Mouse (Mus musculus): ENCODE measurements around the gene Snx19. TPM values are rescaled to one million over a fixed set of nuclear protein-coding genes. Genes with fewer than 3 reads are reported as not detected.

Gene Snx19
- polyA plus RNA-seq, 1 experiment = 1.3 TPM

GRCm38 (mm10) chr9:30441761-30442160 lies 14.9 kb downstream of the Snx19 start:
- Histone ChIP-seq H3K4me3 (replicated peaks) (no peak overlapping the region), H3K27me3 (replicated peaks) (no peaks in the 10 kb centered on the region), H3K9me3 (no peaks in the 10 kb centered on the region), H3K4me1 (no peaks in the 10 kb centered on the region), H3K36me3 (replicated peaks; ENCODE audit: low read length) (peaks cover 98% of the 10 kb centered on the region)
- TF ChIP-seq FLI1 (IDR thresholded peaks at IDR 0.05; ENCODE audit: low read length) (no peak), GATA1 (IDR thresholded peaks at IDR 0.05; ENCODE audit: borderline replicate concordance, low read length) (no peak)

- no peak for TF ChIP-seq GATA1 (IDR thresholded peaks at IDR 0.05; ENCODE audit: borderline replicate concordance, low read length)
- no peak for TF ChIP-seq FLI1 (IDR thresholded peaks at IDR 0.05; ENCODE audit: low read length)
- no peaks in the 10 kb centered on the region for H3K9me3 ChIP-seq
- peaks cover 99% of the 10 kb centered on the region for H3K36me3 ChIP-seq (replicated peaks; ENCODE audit: low read length)
- H3K4me1 ChIP-seq = peaks cover 17% of the 10 kb centered on the region
- no peak overlapping the region for H3K4me3 ChIP-seq (replicated peaks)
- H3K27me3 ChIP-seq (replicated peaks) = no peaks in the 10 kb centered on the region
Observed at GRCm38 (mm10) chr9:30445232-30446085, 18.6 kb downstream of the Snx19 start.

GRCm38 (mm10) chr9:30446126-30446525 lies 19.2 kb downstream of the Snx19 start:
- Histone ChIP-seq H3K36me3 (replicated peaks; ENCODE audit: low read length) (peaks cover 99% of the 10 kb centered on the region), H3K9me3 (no peaks in the 10 kb centered on the region), H3K4me3 (replicated peaks) (no peak overlapping the region), H3K27me3 (replicated peaks) (no peaks in the 10 kb centered on the region), H3K4me1 (peaks cover 17% of the 10 kb centered on the region)
- no peak for TF ChIP-seq FLI1 (IDR thresholded peaks at IDR 0.05; ENCODE audit: low read length)
- no peak for TF ChIP-seq GATA1 (IDR thresholded peaks at IDR 0.05; ENCODE audit: borderline replicate concordance, low read length)

- Histone ChIP-seq H3K9me3 (no peaks in the 10 kb centered on the region), H3K36me3 (replicated peaks; ENCODE audit: low read length) (peaks cover 99% of the 10 kb centered on the region), H3K27me3 (replicated peaks) (no peaks in the 10 kb centered on the region), H3K4me1 (peaks cover 17% of the 10 kb centered on the region), H3K4me3 (replicated peaks) (no peak overlapping the region)
- TF ChIP-seq GATA1 (IDR thresholded peaks at IDR 0.05; ENCODE audit: borderline replicate concordance, low read length) (no peak), FLI1 (IDR thresholded peaks at IDR 0.05; ENCODE audit: low read length) (no peak)
Observed at GRCm38 (mm10) chr9:30448459-30448858, 21.6 kb downstream of the Snx19 start.

- peaks cover 17% of the 10 kb centered on the region for H3K4me1 ChIP-seq
- peaks cover 92% of the 10 kb centered on the region for H3K36me3 ChIP-seq (replicated peaks; ENCODE audit: low read length)
- H3K27me3 ChIP-seq (replicated peaks) = no peaks in the 10 kb centered on the region
- H3K4me3 ChIP-seq (replicated peaks) = no peak overlapping the region
- TF ChIP-seq FLI1 (IDR thresholded peaks at IDR 0.05; ENCODE audit: low read length) (no peak), GATA1 (IDR thresholded peaks at IDR 0.05; ENCODE audit: borderline replicate concordance, low read length) (no peak)
- H3K9me3 ChIP-seq = no peaks in the 10 kb centered on the region
Observed at GRCm38 (mm10) chr9:30449862-30450261, 23.0 kb downstream of the Snx19 start.

GRCm38 (mm10) chr9:30450834-30451233 lies 23.9 kb downstream of the Snx19 start:
- H3K9me3 ChIP-seq = no peaks in the 10 kb centered on the region
- TF ChIP-seq GATA1 (IDR thresholded peaks at IDR 0.05; ENCODE audit: borderline replicate concordance, low read length) (no peak), FLI1 (IDR thresholded peaks at IDR 0.05; ENCODE audit: low read length) (no peak)
- H3K27me3 ChIP-seq (replicated peaks) = no peaks in the 10 kb centered on the region
- peaks cover 17% of the 10 kb centered on the region for H3K4me1 ChIP-seq
- H3K36me3 ChIP-seq (replicated peaks; ENCODE audit: low read length) = peaks cover 83% of the 10 kb centered on the region
- H3K4me3 ChIP-seq (replicated peaks) = no peak overlapping the region

- Histone ChIP-seq H3K4me1 (peaks cover 12% of the 10 kb centered on the region), H3K4me3 (replicated peaks) (no peak overlapping the region), H3K36me3 (replicated peaks; ENCODE audit: low read length) (peaks cover 68% of the 10 kb centered on the region), H3K27me3 (replicated peaks) (no peaks in the 10 kb centered on the region), H3K9me3 (no peaks in the 10 kb centered on the region)
- TF ChIP-seq GATA1 (IDR thresholded peaks at IDR 0.05; ENCODE audit: borderline replicate concordance, low read length) (no peak), FLI1 (IDR thresholded peaks at IDR 0.05; ENCODE audit: low read length) (no peak)
Observed at GRCm38 (mm10) chr9:30454527-30454926, 27.6 kb downstream of the Snx19 start.

GRCm38 (mm10) chr9:30456250-30456649 lies 29.3 kb downstream of the Snx19 start:
- no peak for TF ChIP-seq FLI1 (IDR thresholded peaks at IDR 0.05; ENCODE audit: low read length)
- TF ChIP-seq GATA1 (IDR thresholded peaks at IDR 0.05; ENCODE audit: borderline replicate concordance, low read length) = no peak
- Histone ChIP-seq H3K9me3 (no peaks in the 10 kb centered on the region), H3K4me3 (replicated peaks) (no peak overlapping the region), H3K4me1 (peaks cover 5% of the 10 kb centered on the region; the same call in 1 of the 2 replicates), H3K27me3 (replicated peaks) (no peaks in the 10 kb centered on the region), H3K36me3 (replicated peaks; ENCODE audit: low read length) (peaks cover 68% of the 10 kb centered on the region)

GRCm38 (mm10) chr9:30460501-30460900 lies 33.6 kb downstream of the Snx19 start:
- H3K9me3 ChIP-seq = no peaks in the 10 kb centered on the region
- no peaks in the 10 kb centered on the region for H3K27me3 ChIP-seq (replicated peaks)
- H3K36me3 ChIP-seq (replicated peaks; ENCODE audit: low read length) = peaks cover 81% of the 10 kb centered on the region
- H3K4me3 ChIP-seq (replicated peaks) = no peak overlapping the region
- peaks cover 12% of the 10 kb centered on the region; the same call in 1 of the 2 replicates for H3K4me1 ChIP-seq
- no peak for TF ChIP-seq FLI1 (IDR thresholded peaks at IDR 0.05; ENCODE audit: low read length)
- TF ChIP-seq GATA1 (IDR thresholded peaks at IDR 0.05; ENCODE audit: borderline replicate concordance, low read length) = no peak

- TF ChIP-seq FLI1 (IDR thresholded peaks at IDR 0.05; ENCODE audit: low read length) (no peak), GATA1 (IDR thresholded peaks at IDR 0.05; ENCODE audit: borderline replicate concordance, low read length) (no peak)
- peaks cover 82% of the 10 kb centered on the region for H3K36me3 ChIP-seq (replicated peaks; ENCODE audit: low read length)
Observed at GRCm38 (mm10) chr9:30464661-30465060, 37.8 kb downstream of the Snx19 start.

More at GRCm38 (mm10) chr9:30464661-30465060, 37.8 kb downstream of the Snx19 start:
- Histone ChIP-seq H3K9me3 (no peaks in the 10 kb centered on the region), H3K4me3 (replicated peaks) (no peak overlapping the region), H3K4me1 (0 out of 2 replicates have a peak, but pooled peaks cover 6% of the 10 kb centered on the region), H3K27me3 (replicated peaks) (no peaks in the 10 kb centered on the region)
